30 mouse cellular contexts compared by ENCODE assay signal in genomic region chr11:31724506-31724905, GRCm38 (mm10).
"Had no signal": no experiment of that assay in that cellular context is flagged by ENCODE, and none has a peak within 500 bp of the region (broad histone marks: within the 10 kb centered on the region; RNA-seq: fewer than 3 reads in every experiment).

No protein-coding gene starts in this region.

- DNase-seq: left cerebral cortex, postnatal 4 days; liver; liver, embryonic 13.5 days; liver, postnatal 0 days; lung, adult 18-20 months; lung, adult 2 months; lung, embryonic 14.5 days; lung, postnatal 10 days; lung, postnatal 14 days; lung, postnatal 36 days; lung, postnatal 4 days; midbrain, embryonic 14.5 days had no signal

- H3K27ac ChIP-seq: left cerebral cortex, adult 2 months; limb, embryonic 12.5 days; limb, embryonic 13.5 days; limb, embryonic 15.5 days; liver, embryonic 12.5 days; liver, embryonic 13.5 days; liver, embryonic 14.5 days; liver, embryonic 15.5 days; lung, embryonic 15.5 days; macrophage; midbrain, embryonic 10.5 days; midbrain, embryonic 12.5 days; midbrain, embryonic 13.5 days; midbrain, embryonic 15.5 days had no signal

- H3K4me3 ChIP-seq: left cerebral cortex, adult 2 months; limb, embryonic 12.5 days; limb, embryonic 13.5 days; limb, embryonic 15.5 days; liver, embryonic 12.5 days; liver, embryonic 13.5 days; liver, embryonic 15.5 days; lung, embryonic 15.5 days; megakaryocyte, embryonic 14.5 days; midbrain, embryonic 10.5 days; midbrain, embryonic 12.5 days; midbrain, embryonic 13.5 days; midbrain, embryonic 15.5 days had no signal

- H3K4me1 ChIP-seq: limb, embryonic 12.5 days; limb, embryonic 13.5 days; limb, embryonic 15.5 days; midbrain, embryonic 10.5 days; midbrain, embryonic 12.5 days; midbrain, embryonic 13.5 days; midbrain, embryonic 15.5 days had no signal

- H3K9me3 ChIP-seq: limb, embryonic 12.5 days; limb, embryonic 13.5 days; limb, embryonic 15.5 days; liver, embryonic 12.5 days; liver, embryonic 13.5 days; liver, embryonic 15.5 days; lung, embryonic 15.5 days; megakaryocyte, embryonic 14.5 days; midbrain, embryonic 10.5 days; midbrain, embryonic 12.5 days; midbrain, embryonic 13.5 days; midbrain, embryonic 15.5 days had no signal

- H3K36me3 ChIP-seq: limb, embryonic 12.5 days; limb, embryonic 13.5 days; limb, embryonic 15.5 days; liver, embryonic 12.5 days; liver, embryonic 13.5 days; liver, embryonic 15.5 days; lung, embryonic 15.5 days; midbrain, embryonic 10.5 days; midbrain, embryonic 12.5 days; midbrain, embryonic 13.5 days; midbrain, embryonic 15.5 days had no signal

- ATAC-seq: liver, embryonic 12.5 days; liver, postnatal 0 days; lung, postnatal 0 days; midbrain, embryonic 13.5 days; midbrain, embryonic 15.5 days; midbrain, embryonic 16.5 days had no signal

- H3K27me3 ChIP-seq: limb, embryonic 12.5 days; limb, embryonic 13.5 days; limb, embryonic 15.5 days; lung, embryonic 15.5 days; megakaryocyte, embryonic 14.5 days; midbrain, embryonic 12.5 days; midbrain, embryonic 13.5 days; midbrain, embryonic 15.5 days had no signal

- H3K9ac ChIP-seq: limb, embryonic 12.5 days; limb, embryonic 13.5 days; limb, embryonic 15.5 days; liver, embryonic 12.5 days; liver, embryonic 13.5 days; liver, embryonic 14.5 days; liver, embryonic 15.5 days; liver, postnatal 0 days; lung, embryonic 14.5 days; lung, embryonic 15.5 days; midbrain, embryonic 12.5 days; midbrain, embryonic 13.5 days; midbrain, embryonic 15.5 days had no signal

- H3K4me2 ChIP-seq: limb, embryonic 12.5 days; limb, embryonic 13.5 days; limb, embryonic 15.5 days; liver, embryonic 11.5 days; liver, embryonic 12.5 days; liver, embryonic 13.5 days; liver, embryonic 15.5 days; lung, embryonic 14.5 days; lung, embryonic 15.5 days; midbrain, embryonic 11.5 days; midbrain, embryonic 12.5 days; midbrain, embryonic 13.5 days; midbrain, embryonic 15.5 days had no signal
